Mouse (Mus musculus) activated CD4-positive, CD25-positive, alpha-beta regulatory T cell, adult 4 months (primary cell): ENCODE results near the gene Slc22a1. TPM values are rescaled to one million over a fixed set of nuclear protein-coding genes. Genes with fewer than 3 reads are reported as not detected.

ENCODE experiments used
- ATAC-seq: one replicate; pipeline ENCODE4 v1.8.0; 2017
- polyA plus RNA-seq, 2 experiments: library from polyadenylated mRNA; unstranded; fragments of 100-300 nt; shearing (Covaris generic); gene quantifications; one replicate each; pipeline ENCODE4 v1.2.1; 2017

The Slc22a1 gene
- polyA plus RNA-seq, 2 experiments from 2014 or later, result 0.81 TPM; not detected in 1

DNA sequence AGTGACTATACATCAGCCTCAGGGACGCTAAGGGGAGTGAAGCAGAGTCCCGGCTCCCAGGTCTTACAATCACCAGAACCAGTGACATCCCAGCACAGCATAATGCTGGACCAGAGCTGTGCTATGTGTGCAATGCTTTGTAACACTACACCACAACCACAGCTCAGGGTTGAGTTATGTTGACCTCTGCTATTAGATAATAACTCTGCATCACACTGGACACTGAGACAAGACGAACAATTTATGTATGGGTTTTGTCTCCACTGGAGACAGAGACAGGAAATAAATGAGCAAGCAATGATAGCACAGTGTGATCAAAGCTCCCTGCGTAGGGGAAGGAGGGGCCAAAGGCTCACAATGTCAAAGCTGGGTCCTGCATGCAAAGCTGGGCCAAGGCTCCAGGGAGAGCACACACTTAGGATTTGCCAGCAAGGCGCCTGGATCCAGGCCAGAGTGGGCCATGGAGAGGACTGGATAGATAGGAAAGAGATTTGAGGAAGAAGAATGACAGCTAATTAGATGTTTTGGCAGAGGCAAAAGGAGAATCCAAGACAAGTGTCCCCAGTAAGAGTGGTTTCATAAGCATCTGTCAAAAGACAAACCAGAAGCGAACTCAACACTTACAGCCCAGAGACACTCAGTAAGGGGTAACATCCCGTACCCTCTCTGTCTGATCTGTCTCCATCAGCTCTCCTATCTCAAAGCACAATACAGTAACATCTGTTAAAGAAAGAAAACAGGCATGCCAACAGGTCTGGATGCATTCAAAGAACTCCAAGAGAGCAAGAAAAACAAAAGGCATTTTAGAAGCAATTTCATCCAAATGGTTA lies 43.6 kb downstream of the Slc22a1 start:
- ATAC-seq, result no peak

DNA sequence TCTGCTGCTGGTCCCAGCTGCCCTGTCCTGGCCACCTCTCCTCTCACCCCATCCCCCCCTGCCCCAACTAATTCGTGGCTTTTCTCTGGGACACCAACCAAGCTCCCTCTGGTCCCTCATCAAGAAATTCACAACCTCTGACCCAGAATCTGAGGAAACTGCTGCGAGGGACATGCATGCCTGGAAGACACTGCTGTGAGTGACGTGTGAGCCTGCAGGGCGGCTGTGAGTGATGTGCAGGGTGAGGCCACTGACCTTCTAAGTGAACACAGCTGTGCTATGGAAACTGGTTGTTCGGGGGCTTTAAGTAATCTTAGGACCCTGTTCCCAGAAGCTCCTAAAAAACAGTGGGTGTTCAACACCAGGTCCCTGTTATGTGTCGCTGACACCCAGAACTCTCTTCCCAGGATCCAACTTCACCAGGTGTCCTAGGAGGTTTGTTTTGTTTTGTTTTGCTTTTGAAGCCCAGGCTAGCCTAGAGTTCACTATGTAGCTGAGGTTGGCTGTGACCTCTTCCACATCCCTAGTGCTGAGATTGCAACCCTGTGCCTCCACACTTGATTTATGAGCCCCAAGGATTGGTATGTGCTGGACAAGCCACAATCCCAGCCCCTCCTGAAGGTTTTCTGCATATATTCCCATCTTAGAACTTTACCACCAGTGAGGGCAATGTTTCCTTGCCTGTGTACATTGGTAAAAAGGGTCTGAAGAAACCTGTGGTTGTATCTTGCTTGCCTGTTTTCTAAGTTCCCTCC lies 44.5 kb downstream of the Slc22a1 start:
- ATAC-seq, result no peak

DNA sequence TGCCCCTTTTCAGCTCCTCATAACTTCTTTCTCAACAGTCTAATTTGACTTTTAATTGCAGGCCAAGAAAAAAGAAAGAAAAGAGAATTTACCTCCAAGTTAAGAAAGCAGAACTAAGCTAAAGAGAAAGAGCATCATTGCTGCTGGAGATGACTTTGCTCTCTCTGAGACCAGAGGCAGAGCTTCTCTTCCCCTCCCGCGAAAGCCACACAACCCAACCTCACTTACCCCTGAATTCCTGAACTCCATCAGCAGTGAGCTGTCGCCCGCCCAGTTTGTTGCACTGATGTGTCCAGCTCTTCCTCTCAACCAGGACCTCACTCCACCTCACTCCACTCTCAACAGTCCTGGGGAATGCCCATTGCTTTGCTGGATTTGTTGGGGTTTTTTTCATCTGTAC lies 47.6 kb downstream of the Slc22a1 start:
- ATAC-seq, result no peak

DNA sequence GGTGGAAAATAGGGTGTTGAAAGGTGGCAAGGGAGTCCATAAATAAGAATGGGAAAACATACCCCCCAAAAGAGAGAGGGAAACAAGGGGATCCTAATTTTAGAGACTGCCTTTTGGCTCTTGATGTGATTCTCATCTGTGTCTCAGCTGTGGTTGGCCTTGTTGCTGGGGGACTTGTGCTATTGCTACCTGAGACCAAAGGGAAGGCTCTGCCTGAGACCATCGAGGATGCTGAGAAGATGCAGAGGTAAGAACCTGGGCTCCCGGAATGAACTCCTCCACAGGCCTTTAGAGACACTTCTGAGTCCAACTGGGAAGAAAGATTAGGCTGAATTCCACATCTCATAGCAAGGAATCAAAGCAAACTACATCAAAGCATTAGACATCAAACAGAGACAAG lies 56.0 kb downstream of the Slc22a1 start:
- ATAC-seq, result no peak

DNA sequence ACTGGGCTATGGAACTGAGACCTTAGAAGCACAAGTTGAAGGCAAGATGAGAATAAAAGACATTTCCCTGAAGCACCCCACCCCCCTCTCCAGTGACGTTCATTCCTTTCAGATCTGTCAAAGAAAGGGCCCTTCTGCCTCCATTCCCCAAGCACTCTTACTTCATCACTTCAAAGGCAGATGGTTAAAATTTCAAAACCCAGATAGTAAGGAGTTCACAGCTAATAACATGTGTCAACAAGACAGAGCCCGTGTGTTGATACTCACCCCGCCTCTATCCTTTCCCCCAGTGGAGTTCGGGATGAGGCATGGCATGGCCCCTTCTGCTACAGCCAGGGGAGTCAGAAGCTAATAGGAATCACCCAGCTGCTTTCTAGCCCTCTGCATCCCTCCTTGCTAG lies 60.2 kb downstream of the Slc22a1 start:
- no peak for ATAC-seq

DNA sequence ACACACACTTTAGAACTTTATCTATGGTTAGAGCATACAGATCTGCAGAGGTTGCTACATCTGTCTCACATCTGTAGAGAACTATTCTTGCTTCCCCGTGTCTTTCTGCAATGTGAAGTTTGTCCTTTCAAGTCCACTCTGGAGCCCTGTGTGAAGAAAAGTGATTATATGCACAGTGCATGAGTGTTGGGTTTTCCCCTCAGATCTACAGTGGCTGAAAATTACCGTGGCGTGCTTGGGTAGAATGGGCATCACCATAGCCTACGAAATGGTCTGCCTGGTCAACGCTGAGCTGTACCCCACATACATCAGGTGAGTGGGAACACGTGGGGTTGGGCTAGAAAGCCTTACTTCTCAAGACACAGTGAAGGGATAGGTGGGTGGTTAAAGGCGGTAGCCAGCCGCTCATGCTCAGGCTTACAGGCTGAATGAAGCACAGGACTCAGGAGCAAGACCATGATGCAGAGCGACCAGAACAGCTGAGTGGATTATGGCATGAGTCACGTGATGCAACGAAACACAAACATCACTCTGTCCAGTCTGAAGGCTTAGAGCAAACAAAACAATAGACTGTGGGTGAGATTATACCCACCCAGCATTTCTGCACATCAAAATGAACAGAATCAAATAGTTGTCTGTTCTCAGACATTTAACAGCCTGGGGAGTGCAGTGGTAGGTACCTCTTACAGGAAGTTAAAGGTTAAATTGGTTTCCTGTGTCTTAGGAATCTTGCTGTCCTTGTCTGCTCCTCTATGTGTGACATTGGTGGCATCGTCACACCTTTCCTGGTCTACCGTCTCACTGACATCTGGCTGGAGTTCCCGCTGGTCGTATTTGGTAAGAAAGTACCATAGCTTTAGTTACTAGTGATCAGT lies 60.9 kb downstream of the Slc22a1 start:
- peak; percentile 82 for ATAC-seq

DNA sequence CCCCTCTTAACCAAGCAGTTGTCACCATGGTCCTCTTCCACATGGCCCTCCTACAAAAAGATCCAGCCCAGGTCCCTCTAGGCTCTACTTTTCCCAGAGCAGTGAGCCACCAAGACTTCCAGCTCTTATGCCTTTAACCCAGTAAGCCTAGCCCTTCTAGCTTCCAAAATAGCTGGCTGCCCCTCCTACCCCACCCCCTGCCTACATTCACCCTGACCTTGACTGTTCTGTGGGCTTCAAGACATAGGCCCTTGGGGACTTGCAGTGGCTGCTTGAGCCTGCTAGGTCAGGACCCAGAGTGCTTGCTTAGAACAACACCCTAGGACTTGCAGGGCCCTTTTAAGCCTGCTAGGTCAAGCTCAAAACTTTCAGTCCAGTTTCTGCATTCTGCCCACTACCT lies 68.4 kb downstream of the Slc22a1 start:
- ATAC-seq, result no peak

DNA sequence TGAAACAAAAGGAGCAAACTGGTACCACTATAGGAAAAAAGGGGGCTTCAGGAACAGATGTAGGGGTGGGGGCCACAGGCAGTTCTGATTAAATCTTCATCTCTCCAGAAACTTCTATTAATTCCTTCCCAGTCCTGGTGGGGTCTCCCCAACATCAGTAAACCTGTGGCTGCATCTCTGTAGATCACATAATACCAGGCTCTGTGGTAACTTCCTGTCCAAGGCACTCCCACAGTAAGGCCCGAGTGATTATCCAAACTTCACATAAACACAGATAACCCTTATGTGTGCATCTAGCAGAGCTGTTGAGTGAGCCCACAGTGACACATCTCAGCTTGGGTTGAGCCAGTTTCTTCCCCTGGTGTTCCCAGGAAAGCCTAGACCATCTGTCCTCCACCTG lies 69.0 kb downstream of the Slc22a1 start:
- ATAC-seq, result peak; percentile 66

Other genes with a start within 250 kb of the Slc22a1 start
- gene Slc22a3, start 168.1 kb downstream of the Slc22a1 start, polyA plus RNA-seq, result not detected
- gene Slc22a2, start 91.7 kb downstream of the Slc22a1 start, polyA plus RNA-seq, result 1 to 10 TPM; 5.3 TPM
- gene Igf2r, start 93.8 kb upstream of the Slc22a1 start, polyA plus RNA-seq, result 10 to 100 TPM; 23.9 to 33.2 TPM
- under 1 TPM in 1 of 2 experiments, not detected in 1; 0.26 TPM for gene Mas1, start 192.3 kb upstream of the Slc22a1 start, polyA plus RNA-seq
- gene Mrgprh, start 200.2 kb upstream of the Slc22a1 start, polyA plus RNA-seq, result not detected
- 1 to 10 TPM in 1 of 2 experiments, under 1 TPM in 1; 0.62 to 1.2 TPM for gene Pnldc1, start 234.4 kb upstream of the Slc22a1 start, polyA plus RNA-seq
- gene Tcp1, start 239.9 kb upstream of the Slc22a1 start, polyA plus RNA-seq, result 100 to 1,000 TPM; 259 to 267 TPM
- 100 to 1,000 TPM; 209 to 240 TPM for gene Mrpl18, start 240.5 kb upstream of the Slc22a1 start, polyA plus RNA-seq